Mouse (Mus musculus) hindbrain, embryonic 13.5 days (tissue): Measurements from ENCODE around the gene Mnd1. TPM values are rescaled to one million over a fixed set of nuclear protein-coding genes. Genes with fewer than 3 reads are reported as not detected.

Source experiments
- polyA plus RNA-seq: library from polyadenylated mRNA; unstranded; fragments of >200 nt; fragmentation: Nextera tagmentation; extraction: Ambion mirVana; gene quantifications from 2 replicates; pipeline ENCODE4 v1.2.1, GENCODE M21; 2015

Gene Mnd1
- polyA plus RNA-seq, 1 experiment from 2014 or later, result 2.8 TPM

Other genes starting within 250 kb of the Mnd1 start
- gene Tmem131l, start 115.6 kb downstream of the Mnd1 start, polyA plus RNA-seq, result 66.6 and 75.8 TPM in 2 replicates
- gene Gm6525, start 18.3 kb upstream of the Mnd1 start, polyA plus RNA-seq, result 2.9 and 3.3 TPM in 2 replicates
- gene Trim2, start 151.1 kb upstream of the Mnd1 start, polyA plus RNA-seq, result 131 and 137 TPM in 2 replicates